Mouse (Mus musculus): ENCODE measurements around the gene Vav2. TPM values are rescaled to one million over a fixed set of nuclear protein-coding genes. Genes with fewer than 3 reads are reported as not detected.

Vav2 gene
- total and polyA plus RNA-seq, 2 experiments from 2014 or later: 2.4 to 16.8 TPM

- no peaks in the 10 kb centered on the region for H3K9me3 ChIP-seq (replicated peaks; ENCODE audit: control insufficient read depth, low read length)
- H3K4me3 ChIP-seq (ENCODE audit: low read depth, low read length): no peak overlapping the region
- H3K4me2 ChIP-seq (ENCODE audit: low read depth, low read length): no peak overlapping the region
- no peaks in the 10 kb centered on the region for H3K27me3 ChIP-seq (ENCODE audit: control insufficient read depth, insufficient read depth, low read length)
- no peaks in the 10 kb centered on the region for H3K4me1 ChIP-seq (ENCODE audit: control insufficient read depth, insufficient read depth)
- ATAC-seq (ENCODE audit: insufficient read depth, low read depth) (no peak), DNase-seq (ENCODE audit: low spot score) (no peak)
- H3K9ac ChIP-seq (replicated peaks; ENCODE audit: low read depth, low read length): no peak overlapping the region
- H3K27ac ChIP-seq (ENCODE audit: low read depth): no peak overlapping the region
- H3K36me3 ChIP-seq (replicated peaks; ENCODE audit: control insufficient read depth, insufficient read depth, low read length): no peaks in the 10 kb centered on the region
- TF ChIP-seq CTCF (IDR thresholded peaks at IDR 0.05; ENCODE audit: low read depth) (no peak), EP300 (IDR thresholded peaks at IDR 0.05; ENCODE audit: low read depth) (no peak)
- 74% methylated on average over 7 of the region's 7 CpGs for WGBS
Observed at GRCm38 (mm10) chr2:27284441-27284840, 142.4 kb downstream of the Vav2 start.

DNA sequence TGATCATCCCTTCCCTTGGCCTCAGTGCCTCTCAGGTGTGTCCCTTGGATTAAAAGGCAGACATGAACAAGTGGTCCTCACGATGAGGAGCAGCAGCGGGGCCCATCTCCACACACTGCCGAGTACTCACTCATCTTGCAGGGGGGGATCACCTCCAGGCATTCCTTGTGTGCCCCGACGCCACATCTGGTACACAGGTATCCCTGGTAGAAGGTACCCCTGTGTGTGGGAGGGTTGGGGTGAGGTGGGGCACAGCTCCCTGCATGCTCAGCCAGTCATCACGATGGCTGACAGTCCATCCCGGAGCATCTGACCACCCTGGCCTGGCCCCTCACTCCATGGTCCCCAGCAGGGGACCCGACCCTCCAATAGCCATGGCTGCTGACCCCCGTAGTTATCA is 145.1 kb downstream of the Vav2 start:
- no peak for ATAC-seq (ENCODE audit: insufficient read depth, low read depth)
- H3K4me3 ChIP-seq (ENCODE audit: low read depth, low read length): no peak overlapping the region
- TF ChIP-seq CTCF (IDR thresholded peaks at IDR 0.05; ENCODE audit: low read depth) (no peak), EP300 (IDR thresholded peaks at IDR 0.05; ENCODE audit: low read depth) (no peak)

GRCm38 (mm10) chr2:27280920-27281611 is 145.8 kb downstream of the Vav2 start:
- no peaks in the 10 kb centered on the region for H3K9me3 ChIP-seq (replicated peaks; ENCODE audit: control insufficient read depth, low read length)
- H3K4me1 ChIP-seq (ENCODE audit: control insufficient read depth, insufficient read depth): no peaks in the 10 kb centered on the region
- WGBS: 30% methylated on average over 13 of the region's 13 CpGs
- H3K27me3 ChIP-seq (ENCODE audit: control insufficient read depth, insufficient read depth, low read length): no peaks in the 10 kb centered on the region
- no peak overlapping the region for H3K4me2 ChIP-seq (ENCODE audit: low read depth, low read length)
- H3K4me3 ChIP-seq (ENCODE audit: low read depth, low read length): no peak overlapping the region
- ATAC-seq (ENCODE audit: insufficient read depth, low read depth) (peak; percentile 70), DNase-seq (ENCODE audit: low spot score) (peak; percentile 52)
- 0 out of 2 replicates have a peak, but pooled peaks cover 12% of the 10 kb centered on the region for H3K36me3 ChIP-seq (replicated peaks; ENCODE audit: control insufficient read depth, insufficient read depth, low read length)
- H3K9ac ChIP-seq (replicated peaks; ENCODE audit: low read depth, low read length): no peak overlapping the region
- H3K27ac ChIP-seq (ENCODE audit: low read depth): no peak overlapping the region
- TF ChIP-seq EP300 (IDR thresholded peaks at IDR 0.05; ENCODE audit: low read depth) (no peak), CTCF (IDR thresholded peaks at IDR 0.05; ENCODE audit: low read depth) (peak; percentile 75)

More for the DNA sequence above, 145.1 kb downstream of the Vav2 start:
- 0 out of 2 replicates have a peak, but pooled peaks cover 10% of the 10 kb centered on the region for H3K36me3 ChIP-seq (replicated peaks; ENCODE audit: control insufficient read depth, insufficient read depth, low read length)
- 82% methylated on average over 9 of the region's 9 CpGs for WGBS
- no peaks in the 10 kb centered on the region for H3K9me3 ChIP-seq (replicated peaks; ENCODE audit: control insufficient read depth, low read length)
- no peak for DNase-seq (ENCODE audit: low spot score)
- H3K27me3 ChIP-seq (ENCODE audit: control insufficient read depth, insufficient read depth, low read length): no peaks in the 10 kb centered on the region
- no peaks in the 10 kb centered on the region for H3K4me1 ChIP-seq (ENCODE audit: control insufficient read depth, insufficient read depth)
- no peak overlapping the region for H3K9ac ChIP-seq (replicated peaks; ENCODE audit: low read depth, low read length)
- H3K27ac ChIP-seq (ENCODE audit: low read depth): no peak overlapping the region
- no peak overlapping the region for H3K4me2 ChIP-seq (ENCODE audit: low read depth, low read length)

DNA sequence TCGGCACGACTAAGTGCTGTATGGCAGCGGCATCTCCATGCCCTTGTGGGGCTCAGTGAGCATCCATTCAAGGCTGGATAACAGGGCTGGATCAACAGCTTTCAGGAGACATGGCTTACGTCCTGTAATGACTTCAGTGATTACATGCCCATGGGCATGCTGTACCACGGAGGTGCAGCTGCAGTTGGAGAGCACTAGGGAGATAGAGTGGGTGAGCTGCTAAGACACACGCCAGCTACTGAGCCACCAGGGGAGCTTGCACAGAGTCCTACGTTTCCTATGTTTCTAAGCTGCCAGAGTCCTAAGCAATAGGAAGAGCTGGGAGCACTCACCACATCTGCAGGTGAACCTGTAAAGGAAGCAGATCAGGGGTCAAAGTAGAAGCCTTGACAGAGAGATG is 148.0 kb downstream of the Vav2 start:
- TF ChIP-seq CTCF (IDR thresholded peaks at IDR 0.05; ENCODE audit: low read depth) (no peak), EP300 (IDR thresholded peaks at IDR 0.05; ENCODE audit: low read depth) (no peak)
- DNase-seq (ENCODE audit: low spot score): no peak
- Histone ChIP-seq H3K9ac (replicated peaks; ENCODE audit: low read depth, low read length) (no peak overlapping the region), H3K4me3 (ENCODE audit: low read depth, low read length) (no peak overlapping the region), H3K4me1 (ENCODE audit: control insufficient read depth, insufficient read depth) (no peaks in the 10 kb centered on the region), H3K4me2 (ENCODE audit: low read depth, low read length) (no peak overlapping the region), H3K27ac (ENCODE audit: low read depth) (no peak overlapping the region), H3K36me3 (replicated peaks; ENCODE audit: control insufficient read depth, insufficient read depth, low read length) (peaks cover 25% of the 10 kb centered on the region), H3K27me3 (ENCODE audit: control insufficient read depth, insufficient read depth, low read length) (no peaks in the 10 kb centered on the region), H3K9me3 (replicated peaks; ENCODE audit: control insufficient read depth, low read length) (no peaks in the 10 kb centered on the region)
- WGBS: 86% methylated on average over 7 of the region's 7 CpGs
- no peak for ATAC-seq (ENCODE audit: insufficient read depth, low read depth)

GRCm38 (mm10) chr2:27268325-27268724 is 158.5 kb downstream of the Vav2 start:
- ATAC-seq (ENCODE audit: insufficient read depth, low read depth) (peak; percentile 60), DNase-seq (ENCODE audit: low spot score) (peak; percentile 26)
- Histone ChIP-seq H3K27me3 (ENCODE audit: control insufficient read depth, insufficient read depth, low read length) (no peaks in the 10 kb centered on the region), H3K4me1 (ENCODE audit: control insufficient read depth, insufficient read depth) (peaks cover 9% of the 10 kb centered on the region), H3K4me3 (ENCODE audit: low read depth, low read length) (no peak overlapping the region), H3K9me3 (replicated peaks; ENCODE audit: control insufficient read depth, low read length) (no peaks in the 10 kb centered on the region), H3K36me3 (replicated peaks; ENCODE audit: control insufficient read depth, insufficient read depth, low read length) (peaks cover 17% of the 10 kb centered on the region), H3K9ac (replicated peaks; ENCODE audit: low read depth, low read length) (no peak overlapping the region), H3K27ac (ENCODE audit: low read depth) (no peak overlapping the region), H3K4me2 (ENCODE audit: low read depth, low read length) (no peak overlapping the region)
- WGBS: 11% methylated on average over 2 of the region's 2 CpGs
- TF ChIP-seq EP300 (IDR thresholded peaks at IDR 0.05; ENCODE audit: low read depth) (no peak), CTCF (IDR thresholded peaks at IDR 0.05; ENCODE audit: low read depth) (no peak)

DNA sequence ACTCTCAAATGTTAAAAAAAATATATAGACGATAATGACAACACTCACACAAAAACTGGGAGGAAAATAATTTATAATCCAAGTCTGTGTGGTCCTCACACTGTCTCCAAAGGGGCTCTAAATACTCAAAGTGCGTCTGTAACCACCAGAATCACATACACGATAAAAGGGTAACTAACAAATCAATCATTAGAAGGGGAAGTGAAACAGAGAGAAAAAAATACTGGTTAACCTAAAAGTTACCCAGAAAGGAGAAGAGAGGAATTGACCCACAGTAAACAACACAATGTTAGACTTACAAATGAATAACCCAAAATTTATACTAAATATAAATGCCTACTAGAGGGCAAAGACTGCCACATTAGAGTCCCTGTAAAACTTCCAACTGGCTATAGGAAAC is 161.0 kb downstream of the Vav2 start:
- no peaks in the 10 kb centered on the region for H3K27me3 ChIP-seq (ENCODE audit: control insufficient read depth, insufficient read depth, low read length)
- no peak overlapping the region for H3K4me3 ChIP-seq (ENCODE audit: low read depth, low read length)
- H3K9ac ChIP-seq (replicated peaks; ENCODE audit: low read depth, low read length): no peak overlapping the region
- H3K36me3 ChIP-seq (replicated peaks; ENCODE audit: control insufficient read depth, insufficient read depth, low read length): peaks cover 6% of the 10 kb centered on the region
- H3K4me1 ChIP-seq (ENCODE audit: control insufficient read depth, insufficient read depth): peaks cover 9% of the 10 kb centered on the region
- TF ChIP-seq CTCF (IDR thresholded peaks at IDR 0.05; ENCODE audit: low read depth): no peak
- no peak for TF ChIP-seq EP300 (IDR thresholded peaks at IDR 0.05; ENCODE audit: low read depth)
- no peak overlapping the region for H3K4me2 ChIP-seq (ENCODE audit: low read depth, low read length)
- no peak overlapping the region for H3K27ac ChIP-seq (ENCODE audit: low read depth)
- 76% methylated on average over 3 of the region's 3 CpGs for WGBS
- no peak for ATAC-seq (ENCODE audit: insufficient read depth, low read depth)
- DNase-seq (ENCODE audit: low spot score): no peak
- H3K9me3 ChIP-seq (replicated peaks; ENCODE audit: control insufficient read depth, low read length): no peaks in the 10 kb centered on the region
